In genomic region chr6:101998181-101998580, GRCm38 (mm10) we compare ENCODE assay signal across 17 mouse cellular contexts.
A peak's percentile ranks its signal among the peaks of the same experiment; 100 is the strongest.
DNase-seq lines count a peak whose midpoint lies in the region; ATAC-seq lines count a peak whose summit lies in the region.
"Had no signal": no experiment of that assay in that cellular context is flagged by ENCODE, and none has a peak within 500 bp of the region (broad histone marks: within the 10 kb centered on the region; RNA-seq: fewer than 3 reads in every experiment).

No protein-coding gene starts in this region.

- no peak for DNase-seq in forebrain, embryonic 11.5 days (ENCODE audit: low spot score)
- DNase-seq in neural tube, embryonic 11.5 days (ENCODE audit: low spot score), result no peak
- no peak for DNase-seq in urinary bladder, postnatal 4 days (ENCODE audit: low spot score in 2 of 2)
- no peak for DNase-seq in layer of hippocampus, adult 9-11 months
- DNase-seq: adrenal gland, adult 2 months; cerebellum, adult 9-10 months; kidney, adult 9 months; lung, postnatal 14 days; thymus, postnatal 4 days had no signal

- no peaks in the 10 kb centered on the region for H3K36me3 ChIP-seq in forebrain, embryonic 11.5 days (ENCODE audit: control insufficient read depth, insufficient read depth, low read length)
- H3K36me3 ChIP-seq in forebrain, embryonic 16.5 days (ENCODE audit: control insufficient read depth, insufficient read depth), result no peaks in the 10 kb centered on the region
- H3K36me3 ChIP-seq in neural tube, embryonic 11.5 days (ENCODE audit: control insufficient read depth, insufficient read depth, low read length), result no peaks in the 10 kb centered on the region
- H3K36me3 ChIP-seq in neural tube, embryonic 15.5 days, result no peaks in the 10 kb centered on the region
- H3K36me3 ChIP-seq in forebrain, embryonic 15.5 days, result no peaks in the 10 kb centered on the region
- H3K36me3 ChIP-seq in midbrain, embryonic 15.5 days (replicated peaks), result no peaks in the 10 kb centered on the region
- H3K36me3 ChIP-seq: heart, embryonic 15.5 days; hindbrain, embryonic 15.5 days had no signal

- no peaks in the 10 kb centered on the region for H3K27me3 ChIP-seq in forebrain, embryonic 11.5 days (ENCODE audit: control insufficient read depth, insufficient read depth, low read length)
- no peaks in the 10 kb centered on the region for H3K27me3 ChIP-seq in forebrain, embryonic 16.5 days (replicated peaks; ENCODE audit: control insufficient read depth, insufficient read depth, low read length)
- no peaks in the 10 kb centered on the region for H3K27me3 ChIP-seq in neural tube, embryonic 11.5 days (ENCODE audit: control insufficient read depth, insufficient read depth, low read length)
- H3K27me3 ChIP-seq in neural tube, embryonic 15.5 days (replicated peaks), result no peaks in the 10 kb centered on the region
- no peaks in the 10 kb centered on the region for H3K27me3 ChIP-seq in forebrain, embryonic 15.5 days
- no peaks in the 10 kb centered on the region for H3K27me3 ChIP-seq in midbrain, embryonic 15.5 days (replicated peaks)
- H3K27me3 ChIP-seq: heart, embryonic 15.5 days; hindbrain, embryonic 15.5 days; Patski had no signal

- H3K4me2 ChIP-seq in forebrain, embryonic 11.5 days (ENCODE audit: low read depth, low read length, severe bottlenecking), result no peak overlapping the region
- no peak overlapping the region for H3K4me2 ChIP-seq in forebrain, embryonic 16.5 days (ENCODE audit: low read length)
- no peak overlapping the region for H3K4me2 ChIP-seq in neural tube, embryonic 11.5 days (ENCODE audit: low read depth)
- no peak overlapping the region for H3K4me2 ChIP-seq in neural tube, embryonic 15.5 days
- no peak overlapping the region for H3K4me2 ChIP-seq in forebrain, embryonic 15.5 days (replicated peaks)
- H3K4me2 ChIP-seq in midbrain, embryonic 15.5 days, result no peak overlapping the region
- H3K4me2 ChIP-seq: heart, embryonic 15.5 days; hindbrain, embryonic 15.5 days had no signal

- ATAC-seq in forebrain, embryonic 11.5 days (replicated peaks; ENCODE audit: low FRiP score), result peak; percentile 56
- ATAC-seq in forebrain, embryonic 16.5 days, result no peak
- ATAC-seq in neural tube, embryonic 11.5 days (ENCODE audit: insufficient read depth, low FRiP score, low TSS enrichment), result peak; percentile 63; the same call in 1 of the 2 replicates
- no peak for ATAC-seq in neural tube, embryonic 15.5 days (ENCODE audit: low FRiP score)
- ATAC-seq in forebrain, embryonic 15.5 days (replicated peaks), result peak; percentile 57; the same call in 1 of the 2 replicates
- peak; percentile 78 for ATAC-seq in midbrain, embryonic 15.5 days (replicated peaks)
- ATAC-seq: Patski had no signal

- no peaks in the 10 kb centered on the region for H3K9me3 ChIP-seq in forebrain, embryonic 11.5 days (ENCODE audit: control insufficient read depth, low read length)
- H3K9me3 ChIP-seq in forebrain, embryonic 16.5 days (ENCODE audit: control insufficient read depth, low read length), result no peaks in the 10 kb centered on the region
- no peaks in the 10 kb centered on the region for H3K9me3 ChIP-seq in neural tube, embryonic 11.5 days (ENCODE audit: control insufficient read depth, low read length)
- H3K9me3 ChIP-seq in neural tube, embryonic 15.5 days (replicated peaks), result no peaks in the 10 kb centered on the region
- H3K9me3 ChIP-seq in forebrain, embryonic 15.5 days, result no peaks in the 10 kb centered on the region
- no peaks in the 10 kb centered on the region for H3K9me3 ChIP-seq in midbrain, embryonic 15.5 days
- H3K9me3 ChIP-seq: heart, embryonic 15.5 days; hindbrain, embryonic 15.5 days had no signal

- H3K9ac ChIP-seq in forebrain, embryonic 11.5 days (ENCODE audit: low read length), result no peak overlapping the region
- no peak overlapping the region for H3K9ac ChIP-seq in forebrain, embryonic 16.5 days (replicated peaks; ENCODE audit: low read depth, low read length)
- no peak overlapping the region for H3K9ac ChIP-seq in neural tube, embryonic 11.5 days (ENCODE audit: low read length)
- no peak overlapping the region for H3K9ac ChIP-seq in neural tube, embryonic 15.5 days (replicated peaks)
- H3K9ac ChIP-seq in forebrain, embryonic 15.5 days (replicated peaks), result no peak overlapping the region
- H3K9ac ChIP-seq in midbrain, embryonic 15.5 days, result no peak overlapping the region
- H3K9ac ChIP-seq: heart, embryonic 15.5 days; hindbrain, embryonic 15.5 days; liver, embryonic 14.5 days had no signal

- H3K4me1 ChIP-seq in forebrain, embryonic 11.5 days (replicated peaks; ENCODE audit: control insufficient read depth, insufficient read depth, low read length), result no peaks in the 10 kb centered on the region
- no peaks in the 10 kb centered on the region for H3K4me1 ChIP-seq in forebrain, embryonic 16.5 days (replicated peaks; ENCODE audit: control insufficient read depth, insufficient read depth, low read length)
- H3K4me1 ChIP-seq in neural tube, embryonic 11.5 days (ENCODE audit: control insufficient read depth, insufficient read depth, low read length), result no peaks in the 10 kb centered on the region
- H3K4me1 ChIP-seq in neural tube, embryonic 15.5 days, result no peaks in the 10 kb centered on the region
- H3K4me1 ChIP-seq in forebrain, embryonic 15.5 days, result no peaks in the 10 kb centered on the region
- peaks cover 7% of the 10 kb centered on the region for H3K4me1 ChIP-seq in midbrain, embryonic 15.5 days
- H3K4me1 ChIP-seq: heart, embryonic 15.5 days; hindbrain, embryonic 15.5 days had no signal

- no peak overlapping the region for H3K27ac ChIP-seq in forebrain, embryonic 11.5 days (ENCODE audit: low read depth, low read length)
- no peak overlapping the region for H3K27ac ChIP-seq in forebrain, embryonic 16.5 days (ENCODE audit: low read length)
- H3K27ac ChIP-seq in neural tube, embryonic 11.5 days (ENCODE audit: low read depth, low read length), result no peak overlapping the region
- H3K27ac ChIP-seq in neural tube, embryonic 15.5 days (replicated peaks), result no peak overlapping the region
- no peak overlapping the region for H3K27ac ChIP-seq in forebrain, embryonic 15.5 days (replicated peaks)
- H3K27ac ChIP-seq in midbrain, embryonic 15.5 days, result no peak overlapping the region
- H3K27ac ChIP-seq: hindbrain, embryonic 15.5 days; liver, embryonic 14.5 days had no signal

- no peak overlapping the region for H3K4me3 ChIP-seq in forebrain, embryonic 11.5 days (ENCODE audit: low read depth, low read length)
- H3K4me3 ChIP-seq in forebrain, embryonic 16.5 days (replicated peaks; ENCODE audit: low read length), result no peak overlapping the region
- H3K4me3 ChIP-seq in neural tube, embryonic 11.5 days (ENCODE audit: low read depth, low read length), result no peak overlapping the region
- no peak overlapping the region for H3K4me3 ChIP-seq in neural tube, embryonic 15.5 days (replicated peaks)
- no peak overlapping the region for H3K4me3 ChIP-seq in forebrain, embryonic 15.5 days
- H3K4me3 ChIP-seq in midbrain, embryonic 15.5 days, result no peak overlapping the region
- H3K4me3 ChIP-seq: heart, embryonic 15.5 days; hindbrain, embryonic 15.5 days had no signal

- 56% methylated on average over 2 of the region's 2 CpGs for WGBS in forebrain, embryonic 11.5 days
- 51% methylated on average over 2 of the region's 2 CpGs for WGBS in forebrain, embryonic 16.5 days
- 65% methylated on average over 2 of the region's 2 CpGs for WGBS in neural tube, embryonic 11.5 days
- 30% methylated on average over 2 of the region's 2 CpGs for WGBS in neural tube, embryonic 15.5 days
- WGBS in forebrain, embryonic 15.5 days, result 49% methylated on average over 2 of the region's 2 CpGs
- 17% methylated on average over 2 of the region's 2 CpGs for WGBS in midbrain, embryonic 15.5 days

Comparison
In these comparisons a context has a peak if more than half of its experiments do, and no peak if none do; other contexts are left out.
1. ATAC-seq: peak in forebrain, embryonic 11.5 days (single experiment), neural tube, embryonic 11.5 days (single experiment), forebrain, embryonic 15.5 days (single experiment) and midbrain, embryonic 15.5 days (single experiment); none in forebrain, embryonic 16.5 days (single experiment) and neural tube, embryonic 15.5 days (single experiment).